Mouse (Mus musculus): ENCODE results near the gene Hist1h2bf.
"Not testable (repeated sequence)": the region's sequence is repeated elsewhere in the genome, so short reads cannot be mapped to it uniquely, and the experiment has no call there.

The Hist1h2bf gene

GRCm38 (mm10) chr13:23571504-23572217 is 2.3 kb downstream of the Hist1h2bf start:
- DNase-seq (ENCODE audit: low spot score in 2 of 2) = not testable (repeated sequence)

- DNase-seq (ENCODE audit: low spot score in 2 of 2) = peak; percentile 64 to 67
Observed at GRCm38 (mm10) chr13:23571022-23571503, 2.9 kb downstream of the Hist1h2bf start, which contains the start of the genes Hist1h2ae and Hist1h2bg. Gene Hist1h2ae, minus strand, starts transcription at chr13:23571220. Gene Hist1h2bg, plus strand, starts transcription at chr13:23571396.

- DNase-seq (ENCODE audit: low spot score in 2 of 2) = not testable (repeated sequence)
Observed at GRCm38 (mm10) chr13:23570261-23571021, 3.6 kb downstream of the Hist1h2bf start.

- no peak for DNase-seq (ENCODE audit: low spot score in 2 of 2)
Observed at GRCm38 (mm10) chr13:23564482-23564881, 9.5 kb downstream of the Hist1h2bf start.

GRCm38 (mm10) chr13:23562699-23563462 is 11.1 kb downstream of the Hist1h2bf start:
- no peak for DNase-seq (ENCODE audit: low spot score in 2 of 2)

- DNase-seq (ENCODE audit: low spot score in 2 of 2) = peak; percentile 95
Observed at GRCm38 (mm10) chr13:23561883-23562659, 11.9 kb downstream of the Hist1h2bf start, which contains the start of gene Hist1h3e. Gene Hist1h3e, minus strand, starts transcription at chr13:23562369.

- not testable (repeated sequence) for DNase-seq (ENCODE audit: low spot score in 2 of 2)
Observed at GRCm38 (mm10) chr13:23561531-23561882, 12.5 kb downstream of the Hist1h2bf start.

GRCm38 (mm10) chr13:23560699-23561098 is 13.3 kb downstream of the Hist1h2bf start:
- DNase-seq (ENCODE audit: low spot score in 2 of 2) = not testable (repeated sequence)

GRCm38 (mm10) chr13:23556906-23557305 is 17.1 kb downstream of the Hist1h2bf start:
- DNase-seq (ENCODE audit: low spot score in 2 of 2) = no peak

GRCm38 (mm10) chr13:23555839-23556416 is 18.1 kb downstream of the Hist1h2bf start:
- peak; percentile 35 to 40 for DNase-seq (ENCODE audit: low spot score in 2 of 2)

GRCm38 (mm10) chr13:23554925-23555838 is 18.8 kb downstream of the Hist1h2bf start:
- DNase-seq (ENCODE audit: low spot score in 2 of 2) = peak; percentile 71 to 72

- DNase-seq (ENCODE audit: low spot score in 2 of 2) = no peak
Observed at GRCm38 (mm10) chr13:23554393-23554792, 19.6 kb downstream of the Hist1h2bf start.

- DNase-seq (ENCODE audit: low spot score in 2 of 2) = no peak
Observed at GRCm38 (mm10) chr13:23552962-23553361, 21.0 kb downstream of the Hist1h2bf start, which contains the start of gene Hist1h1d. Gene Hist1h1d, plus strand, starts transcription at chr13:23553262.

GRCm38 (mm10) chr13:23551931-23552914 is 21.8 kb downstream of the Hist1h2bf start:
- DNase-seq (ENCODE audit: low spot score in 2 of 2) = no peak

- DNase-seq (ENCODE audit: low spot score in 2 of 2) = peak; percentile 84 to 88
Observed at GRCm38 (mm10) chr13:23551146-23551834, 22.7 kb downstream of the Hist1h2bf start, which contains the start of gene Hist1h4f. Gene Hist1h4f, minus strand, starts transcription at chr13:23551648.

GRCm38 (mm10) chr13:23550761-23551145 is 23.2 kb downstream of the Hist1h2bf start:
- DNase-seq (ENCODE audit: low spot score in 2 of 2) = no peak

GRCm38 (mm10) chr13:23546694-23547093 is 27.3 kb downstream of the Hist1h2bf start:
- DNase-seq (ENCODE audit: low spot score in 2 of 2) = no peak

- DNase-seq (ENCODE audit: low spot score in 2 of 2) = not testable (repeated sequence)
Observed at GRCm38 (mm10) chr13:23544787-23545120, 29.2 kb downstream of the Hist1h2bf start.

Measured in frontal cortex, postnatal 14 days (tissue).